In genomic region chr1:165132187-165132877, GRCm38 (mm10) we compare ENCODE assay signal across 8 mouse cellular contexts. TPM values are rescaled to one million over a fixed set of nuclear protein-coding genes. Genes with fewer than 3 reads are reported as not detected.
DNase-seq lines count a peak whose midpoint lies in the region; ATAC-seq and TF ChIP-seq lines count a peak whose summit lies in the region.

No protein-coding gene starts in this region.

- H3K27ac ChIP-seq in kidney, embryonic 16.5 days (ENCODE audit: low read length), result no peak overlapping the region
- H3K27ac ChIP-seq in liver, adult 2 months (replicated peaks; ENCODE audit: insufficient read depth, low read depth, low read length), result no peak overlapping the region

- H3K9ac ChIP-seq in kidney, embryonic 16.5 days (replicated peaks; ENCODE audit: low read length), result no peak overlapping the region
- H3K9ac ChIP-seq in liver, adult 2 months (ENCODE audit: low read depth, low read length), result no peak overlapping the region

- no peaks in the 10 kb centered on the region for H3K27me3 ChIP-seq in kidney, embryonic 16.5 days (ENCODE audit: insufficient read depth, low read length)
- no peaks in the 10 kb centered on the region for H3K27me3 ChIP-seq in liver, adult 2 months (ENCODE audit: control insufficient read depth, insufficient read depth, low read length)

- H3K79me2 ChIP-seq in liver, adult 2 months (ENCODE audit: control insufficient read depth, insufficient read depth, low read length), result no peaks in the 10 kb centered on the region

- H3K36me3 ChIP-seq in kidney, embryonic 16.5 days (ENCODE audit: insufficient read depth, low read length), result no peaks in the 10 kb centered on the region
- no peaks in the 10 kb centered on the region for H3K36me3 ChIP-seq in liver, adult 2 months (ENCODE audit: control insufficient read depth, insufficient read depth, low read length)

- H3K4me3 ChIP-seq in kidney, embryonic 16.5 days (ENCODE audit: low read length), result no peak overlapping the region
- no peak overlapping the region for H3K4me3 ChIP-seq in liver, adult 2 months (ENCODE audit: insufficient read depth, low read depth, low read length)

- DNase-seq in 416B (ENCODE audit: low read depth), result peak; percentile 86
- DNase-seq in T-cell, adult 2 months (ENCODE audit: low spot score), result peak; percentile 57
- peak; percentile 63 to 76 for DNase-seq in cerebellum, postnatal 36 days
- peak; percentile 66 for DNase-seq in gastrocnemius, adult 18-20 months (ENCODE audit: low spot score)
- DNase-seq in liver, adult 2 months (ENCODE audit: extremely low read depth, low read depth, low spot score), result peak; percentile 79
- peak; percentile 70 for DNase-seq in neural tube, embryonic 10.5 days (ENCODE audit: extremely low spot score, low spot score)
- DNase-seq in testis, postnatal 10 days (ENCODE audit: low spot score), result peak; percentile 81

- H3K4me1 ChIP-seq in kidney, embryonic 16.5 days (ENCODE audit: insufficient read depth, low read length), result no peaks in the 10 kb centered on the region
- H3K4me1 ChIP-seq in liver, adult 2 months (ENCODE audit: control insufficient read depth, insufficient read depth, low read length), result peaks cover 4% of the 10 kb centered on the region; the same call in 1 of the 2 replicates

- ATAC-seq in kidney, embryonic 16.5 days (ENCODE audit: low FRiP score, low TSS enrichment), result peak; percentile 23; the same call in 1 of the 2 replicates

- 74% methylated on average over 14 of the region's 14 CpGs for WGBS in kidney, embryonic 16.5 days
- 54% methylated on average over 14 of the region's 14 CpGs for WGBS in liver, adult 2 months

- no peak overlapping the region for H3K4me2 ChIP-seq in kidney, embryonic 16.5 days (replicated peaks; ENCODE audit: low read depth, low read length)

- no peak for TF ChIP-seq POLR2A in liver, adult 2 months (IDR thresholded peaks at IDR 0.05; ENCODE audit: extremely low read depth, insufficient read depth, low read length)

- TF ChIP-seq CTCF in liver, adult 2 months (IDR thresholded peaks at IDR 0.05; ENCODE audit: low read depth, low read length), result peak; percentile 68

- no peaks in the 10 kb centered on the region for H3K9me3 ChIP-seq in kidney, embryonic 16.5 days (ENCODE audit: low read length)

RNA-seq across cellular contexts. Expression of gene Tbx19, which starts 28.2 kb away (rescaled TPM):
- not detected for total RNA-seq in gastrocnemius, adult 18-20 months (2021)
- not detected in 2 replicates for polyA plus RNA-seq in kidney, embryonic 16.5 days (2015; fragmentation: Nextera tagmentation; extraction: Ambion mirVana)
- total RNA-seq in liver, adult 2 months (2014; rRNA removed), result not detected in 2 replicates
- polyA plus RNA-seq in liver, adult 2 months (2012; rRNA removed), result 0.20 TPM in 1 of 2 replicates, not detected in the other
